Mouse (Mus musculus): Measurements from ENCODE around the gene Wnt2b.

- no peak for TF ChIP-seq CTCF (IDR thresholded peaks at IDR 0.05; ENCODE audit: low read depth)
- TF ChIP-seq EP300 (IDR thresholded peaks at IDR 0.05; ENCODE audit: low read depth): no peak
These were observed 1.9 kb upstream of the Wnt2b start for GRCm38 (mm10) chr3:104963331-104964276.

All from liver, embryonic 14.5 days (tissue).